Mouse (Mus musculus): ENCODE results near the gene Plekha7. TPM values are rescaled to one million over a fixed set of nuclear protein-coding genes. Genes with fewer than 3 reads are reported as not detected.

Gene Plekha7
- polyA plus RNA-seq (2012; rRNA removed), result 19.3 and 31.4 TPM in 2 replicates

GRCm38 (mm10) chr7:116307871-116308631, at the start of gene Plekha7:
Gene Plekha7, minus strand, starts transcription at chr7:116308376.
- under 1% methylated on average over 63 of the region's 65 CpGs for WGBS

GRCm38 (mm10) chr7:116336226-116336625, 28.1 kb upstream of the Plekha7 start:
- DNase-seq (ENCODE audit: low read depth, low spot score), result peak; percentile 39
- WGBS, result 5% methylated on average over 1 of the region's 1 CpGs

More at GRCm38 (mm10) chr7:116307871-116308631, at the start of gene Plekha7:
- DNase-seq (ENCODE audit: low read depth, low spot score), result peak; percentile 60

GRCm38 (mm10) chr7:116335133-116335532, 27.0 kb upstream of the Plekha7 start:
- DNase-seq (ENCODE audit: low read depth, low spot score), result no peak
- WGBS, result 78% methylated on average over 6 of the region's 6 CpGs

GRCm38 (mm10) chr7:116334669-116335038, 26.5 kb upstream of the Plekha7 start:
- DNase-seq (ENCODE audit: low read depth, low spot score), result no peak
- WGBS, result 11% methylated on average over 8 of the region's 8 CpGs

- WGBS, result under 1% methylated on average over 78 of the region's 78 CpGs
- DNase-seq (ENCODE audit: low read depth, low spot score), result peak; percentile 85
Measured at GRCm38 (mm10) chr7:116333713-116334668, 25.8 kb upstream of the Plekha7 start, which contains the start of gene Rps13. Gene Rps13, minus strand, starts transcription at chr7:116334195.

- 41% methylated on average over 2 of the region's 2 CpGs for WGBS
Measured at GRCm38 (mm10) chr7:116331246-116331645, 23.1 kb upstream of the Plekha7 start.

GRCm38 (mm10) chr7:116329858-116330257, 21.7 kb upstream of the Plekha7 start:
- 82% methylated on average over 4 of the region's 4 CpGs for WGBS
- DNase-seq (ENCODE audit: low read depth, low spot score), result no peak

More at GRCm38 (mm10) chr7:116331246-116331645, 23.1 kb upstream of the Plekha7 start:
- no peak for DNase-seq (ENCODE audit: low read depth, low spot score)

GRCm38 (mm10) chr7:116328777-116329176, 20.6 kb upstream of the Plekha7 start:
- no peak for DNase-seq (ENCODE audit: low read depth, low spot score)
- 58% methylated on average over 7 of the region's 7 CpGs for WGBS

GRCm38 (mm10) chr7:116327901-116328300, 19.7 kb upstream of the Plekha7 start:
- 81% methylated on average over 5 of the region's 5 CpGs for WGBS
- no peak for DNase-seq (ENCODE audit: low read depth, low spot score)

GRCm38 (mm10) chr7:116323331-116323964, 15.3 kb upstream of the Plekha7 start:
- 23% methylated on average over 10 of the region's 10 CpGs for WGBS

GRCm38 (mm10) chr7:116309456-116309855, 1.3 kb upstream of the Plekha7 start:
- peak; percentile 63 for DNase-seq (ENCODE audit: low read depth, low spot score)
- 15% methylated on average over 9 of the region's 9 CpGs for WGBS

More at GRCm38 (mm10) chr7:116323331-116323964, 15.3 kb upstream of the Plekha7 start:
- no peak for DNase-seq (ENCODE audit: low read depth, low spot score)

GRCm38 (mm10) chr7:116308632-116308991, 436 bp upstream of the Plekha7 start:
- DNase-seq (ENCODE audit: low read depth, low spot score), result peak; percentile 45
- 3% methylated on average over 16 of the region's 16 CpGs for WGBS

GRCm38 (mm10) chr7:116307099-116307870, 891 bp downstream of the Plekha7 start:
- no peak for DNase-seq (ENCODE audit: low read depth, low spot score)
- under 1% methylated on average over 63 of the region's 63 CpGs for WGBS

GRCm38 (mm10) chr7:116306601-116307000, 1.6 kb downstream of the Plekha7 start:
- DNase-seq (ENCODE audit: low read depth, low spot score), result no peak
- WGBS, result 24% methylated on average over 5 of the region's 5 CpGs

GRCm38 (mm10) chr7:116301661-116302311, 6.4 kb downstream of the Plekha7 start:
- peak; percentile 62 for DNase-seq (ENCODE audit: low read depth, low spot score)
- 31% methylated on average over 5 of the region's 5 CpGs for WGBS

GRCm38 (mm10) chr7:116301144-116301543, 7.0 kb downstream of the Plekha7 start:
- 58% methylated on average over 4 of the region's 4 CpGs for WGBS
- peak; percentile 37 for DNase-seq (ENCODE audit: low read depth, low spot score)

GRCm38 (mm10) chr7:116298851-116299250, 9.3 kb downstream of the Plekha7 start:
- WGBS, result 59% methylated on average over 2 of the region's 2 CpGs
- DNase-seq (ENCODE audit: low read depth, low spot score), result no peak

GRCm38 (mm10) chr7:116298389-116298788, 9.8 kb downstream of the Plekha7 start:
- DNase-seq (ENCODE audit: low read depth, low spot score), result no peak
- WGBS, result 30% methylated on average over 10 of the region's 10 CpGs

- 80% methylated on average over 3 of the region's 3 CpGs for WGBS
Measured at GRCm38 (mm10) chr7:116294961-116295360, 13.2 kb downstream of the Plekha7 start.

More at GRCm38 (mm10) chr7:116294961-116295360, 13.2 kb downstream of the Plekha7 start:
- DNase-seq (ENCODE audit: low read depth, low spot score), result no peak
